Mouse (Mus musculus): Measurements from ENCODE around the gene Gm44805.

Gene Gm44805

DNA sequence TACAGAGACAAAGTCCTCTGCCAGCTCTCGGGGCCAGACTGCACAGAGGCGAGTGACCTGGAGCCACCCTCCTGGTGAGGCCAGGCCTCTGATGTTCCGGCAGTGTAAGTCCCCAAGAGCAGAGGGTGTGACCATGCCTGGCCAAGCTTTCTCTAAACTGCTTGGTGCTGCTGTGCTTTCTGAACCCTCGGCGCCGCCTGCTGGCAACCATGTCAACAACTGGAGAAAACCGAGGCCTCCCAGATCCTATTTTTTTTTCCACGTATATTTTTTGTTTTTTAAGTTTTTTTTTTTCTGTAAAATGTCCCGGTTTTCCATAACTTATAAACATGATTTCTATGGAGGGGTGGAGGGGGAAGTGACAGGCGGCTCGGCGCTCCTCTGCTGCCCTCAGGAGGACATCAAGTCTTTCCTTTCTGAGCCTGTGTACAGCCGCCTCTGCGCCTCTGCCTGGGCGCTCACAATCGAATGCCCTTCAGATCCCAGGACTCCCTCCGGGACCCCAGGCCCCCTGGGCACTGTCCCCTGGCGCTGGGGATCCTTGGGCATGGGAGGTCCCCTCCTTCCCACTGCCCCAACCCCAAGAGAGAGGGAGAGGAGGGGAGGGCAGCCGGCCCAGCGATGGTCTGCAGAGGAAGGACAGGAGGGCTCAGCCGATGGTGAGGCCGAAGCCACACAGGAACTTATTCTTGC lies 20.0 kb upstream of the Gm44805 start:
- in situ Hi-C loops (cut with MboI; ENCODE audit: low pct_unique_long_range_greater_than_20kb in 1 of 2, low sequenced_read_pairs in 2 of 2, unreplicated experiment in 1 of 2), result no loop called here

DNA sequence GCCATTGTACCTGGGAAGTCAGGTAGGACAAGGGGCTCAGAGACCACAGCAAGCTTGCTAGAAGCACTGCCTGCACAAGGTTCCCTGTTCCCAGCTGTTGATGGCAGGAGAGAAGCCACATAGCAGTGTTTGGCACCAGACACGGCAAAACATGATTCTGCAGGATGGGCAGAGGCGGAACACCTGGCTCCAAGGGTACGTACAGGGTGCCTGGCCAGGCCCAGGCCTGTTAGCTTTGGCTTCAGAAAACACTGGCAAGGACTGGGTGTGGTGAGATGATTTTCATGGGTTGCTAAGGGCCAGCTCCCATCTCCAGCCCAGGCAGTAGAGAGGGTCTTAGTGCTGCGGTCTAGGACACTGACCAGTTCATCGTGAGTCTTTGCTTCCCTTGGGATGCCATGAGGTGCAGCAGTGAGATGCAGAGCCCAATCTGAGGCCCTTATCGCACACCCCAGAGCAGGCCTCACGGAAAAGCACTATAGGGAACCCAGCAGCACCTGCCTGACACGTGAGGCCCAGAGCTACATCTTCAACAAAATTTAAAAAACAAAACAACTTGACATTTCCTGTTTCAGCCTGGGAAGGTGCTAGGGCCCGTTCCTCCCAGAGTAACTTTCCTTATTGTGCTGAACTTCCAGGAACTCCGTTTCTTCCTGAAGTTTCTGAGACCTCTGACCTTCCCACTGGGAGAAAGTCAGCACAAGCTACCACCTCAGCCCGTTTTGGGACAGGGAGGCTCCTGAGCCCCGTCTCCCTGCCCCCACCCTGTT lies 19.3 kb upstream of the Gm44805 start:
- in situ Hi-C loops (cut with MboI; ENCODE audit: low pct_unique_long_range_greater_than_20kb in 1 of 2, low sequenced_read_pairs in 2 of 2, unreplicated experiment in 1 of 2), result no loop called here

DNA sequence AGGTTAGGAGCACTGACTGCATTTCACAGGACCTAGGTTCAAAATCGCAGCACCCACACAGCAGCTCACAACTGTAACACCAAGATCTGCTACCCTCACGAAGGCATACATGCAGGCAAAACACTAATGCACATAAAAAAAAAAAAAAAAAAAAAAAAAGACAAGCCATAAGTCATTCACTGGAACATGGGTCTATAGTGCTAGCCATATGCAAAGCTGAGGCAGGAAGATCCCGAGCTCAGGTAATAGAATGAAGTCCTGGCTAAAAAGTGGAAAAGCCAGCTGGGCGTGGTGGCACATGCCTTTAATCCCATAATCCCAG lies 18.6 kb upstream of the Gm44805 start:
- in situ Hi-C loops (cut with MboI; ENCODE audit: low pct_unique_long_range_greater_than_20kb in 1 of 2, low sequenced_read_pairs in 2 of 2, unreplicated experiment in 1 of 2), result no loop called here

- in situ Hi-C loops (cut with MboI; ENCODE audit: low pct_unique_long_range_greater_than_20kb in 1 of 2, low sequenced_read_pairs in 2 of 2, unreplicated experiment in 1 of 2), result no loop called here
Measured at GRCm38 (mm10) chr7:19698907-19699826, 17.9 kb upstream of the Gm44805 start, which contains the start of gene Apoe. Gene Apoe, minus strand, starts transcription at chr7:19699188.

GRCm38 (mm10) chr7:19697949-19698906 lies 17.0 kb upstream of the Gm44805 start:
- in situ Hi-C loops (cut with MboI; ENCODE audit: low pct_unique_long_range_greater_than_20kb in 1 of 2, low sequenced_read_pairs in 2 of 2, unreplicated experiment in 1 of 2), result no loop called here

- in situ Hi-C loops (cut with MboI; ENCODE audit: low pct_unique_long_range_greater_than_20kb in 1 of 2, low sequenced_read_pairs in 2 of 2, unreplicated experiment in 1 of 2), result no loop called here
Measured at GRCm38 (mm10) chr7:19696336-19696873, 15.2 kb upstream of the Gm44805 start.

- in situ Hi-C loops (cut with MboI; ENCODE audit: low pct_unique_long_range_greater_than_20kb in 1 of 2, low sequenced_read_pairs in 2 of 2, unreplicated experiment in 1 of 2), result no loop called here
Measured at GRCm38 (mm10) chr7:19695881-19696280, 14.7 kb upstream of the Gm44805 start.

DNA sequence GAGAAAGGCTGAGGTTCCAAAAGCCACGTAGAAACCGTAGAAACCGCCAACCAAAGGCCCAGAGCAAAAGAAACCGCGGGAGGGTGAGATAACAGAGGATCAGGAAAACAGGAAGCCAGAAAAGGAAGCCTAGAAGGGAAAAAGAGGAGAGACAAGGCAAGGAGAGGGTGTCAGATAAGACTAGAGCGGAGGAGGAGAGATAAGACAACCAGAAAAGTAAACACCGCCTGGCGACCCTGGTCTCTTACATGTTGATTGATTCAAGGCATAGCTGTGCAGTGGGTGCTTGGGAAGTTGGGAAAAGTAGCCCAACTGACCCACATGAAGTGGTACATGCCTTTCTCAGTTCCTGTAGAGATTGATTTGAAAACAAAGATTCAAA lies 14.0 kb upstream of the Gm44805 start:
- in situ Hi-C loops (cut with MboI; ENCODE audit: low pct_unique_long_range_greater_than_20kb in 1 of 2, low sequenced_read_pairs in 2 of 2, unreplicated experiment in 1 of 2), result no loop called here

GRCm38 (mm10) chr7:19694336-19695212 lies 13.4 kb upstream of the Gm44805 start:
- in situ Hi-C loops (cut with MboI; ENCODE audit: low pct_unique_long_range_greater_than_20kb in 1 of 2, low sequenced_read_pairs in 2 of 2, unreplicated experiment in 1 of 2), result no loop called here

- in situ Hi-C loops (cut with MboI; ENCODE audit: low pct_unique_long_range_greater_than_20kb in 1 of 2, low sequenced_read_pairs in 2 of 2, unreplicated experiment in 1 of 2), result no loop called here
Measured at GRCm38 (mm10) chr7:19693421-19693820, 12.2 kb upstream of the Gm44805 start.

- in situ Hi-C loops (cut with MboI; ENCODE audit: low pct_unique_long_range_greater_than_20kb in 1 of 2, low sequenced_read_pairs in 2 of 2, unreplicated experiment in 1 of 2), result no loop called here
Measured at GRCm38 (mm10) chr7:19691873-19692865, 10.9 kb upstream of the Gm44805 start, which contains the start of gene Apoc1. Gene Apoc1, minus strand, starts transcription at chr7:19692660.

GRCm38 (mm10) chr7:19691434-19691833 lies 10.2 kb upstream of the Gm44805 start:
- in situ Hi-C loops (cut with MboI; ENCODE audit: low pct_unique_long_range_greater_than_20kb in 1 of 2, low sequenced_read_pairs in 2 of 2, unreplicated experiment in 1 of 2), result no loop called here

- in situ Hi-C loops (cut with MboI; ENCODE audit: low pct_unique_long_range_greater_than_20kb in 1 of 2, low sequenced_read_pairs in 2 of 2, unreplicated experiment in 1 of 2), result no loop called here
Measured at GRCm38 (mm10) chr7:19690845-19691244, 9.6 kb upstream of the Gm44805 start.

DNA sequence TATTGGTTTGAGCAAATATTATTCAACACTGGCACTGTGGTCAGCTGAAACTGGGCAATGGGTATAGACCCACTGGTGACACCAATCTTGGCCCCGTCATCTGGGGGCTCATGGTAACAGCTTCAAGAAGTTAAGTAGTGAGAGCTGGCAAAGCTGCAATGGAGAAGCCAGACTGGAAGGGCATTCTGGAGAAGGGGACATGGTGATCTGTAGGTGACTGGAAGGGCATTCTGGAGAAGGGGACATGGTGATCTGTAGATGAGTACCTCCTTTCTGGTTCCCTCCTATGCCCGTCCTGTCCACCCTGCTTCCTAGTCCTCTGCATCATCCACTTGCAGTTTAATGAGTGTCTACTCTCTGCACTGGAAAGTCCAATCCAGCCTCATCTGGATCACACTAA lies 7.4 kb upstream of the Gm44805 start:
- in situ Hi-C loops (cut with MboI; ENCODE audit: low pct_unique_long_range_greater_than_20kb in 1 of 2, low sequenced_read_pairs in 2 of 2, unreplicated experiment in 1 of 2), result no loop called here

DNA sequence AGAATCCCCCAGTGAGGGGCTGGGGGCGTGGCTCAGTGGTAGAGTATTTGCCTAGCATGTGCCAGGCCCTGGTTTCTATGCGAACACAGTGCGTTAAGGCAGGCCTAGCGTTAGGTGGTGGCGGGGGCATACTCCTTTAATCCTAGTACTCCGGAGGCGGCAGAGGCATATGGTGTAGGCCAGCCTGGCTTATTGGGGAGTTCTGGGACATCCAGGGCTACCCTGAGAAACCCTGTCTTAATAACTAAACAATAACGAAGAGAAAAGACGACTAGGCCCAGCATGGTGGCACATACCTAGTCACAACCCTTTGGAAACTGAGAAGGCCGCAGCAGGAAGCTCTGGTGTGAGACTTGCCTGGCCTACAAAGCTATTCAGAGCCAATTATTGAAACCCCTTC lies 6.9 kb upstream of the Gm44805 start:
- in situ Hi-C loops (cut with MboI; ENCODE audit: low pct_unique_long_range_greater_than_20kb in 1 of 2, low sequenced_read_pairs in 2 of 2, unreplicated experiment in 1 of 2), result no loop called here
